Mouse (Mus musculus) limb, embryonic 13.5 days (tissue): ENCODE results near the gene Psmc3. TPM values are rescaled to one million over a fixed set of nuclear protein-coding genes. Genes with fewer than 3 reads are reported as not detected.
A peak's percentile ranks its signal among the peaks of the same experiment; 100 is the strongest.

Source experiments
- ATAC-seq: fragments of 200-750 bp; cut with Nextera tagmentation; 2 replicates; pipeline ENCODE4 v1.8.0; 2017; ENCODE audit warnings: low read depth, moderate number of reproducible peaks, moderate TSS enrichment; ENCODE audit not compliant: low FRiP score
- H3K27ac ChIP-seq: fragments of 300-500 bp; sonication (generic); 2 replicates; pipeline ENCODE4 v1.5.1; 2015; ENCODE audit warnings: inconsistent platforms, mild to moderate bottlenecking, moderate library complexity
- H3K27me3 ChIP-seq: fragments of 300-500 bp; sonication (generic); 2 replicates; pipeline ENCODE4 v1.6.1; 2015; ENCODE audit warnings: mild to moderate bottlenecking, inconsistent platforms
- H3K36me3 ChIP-seq: fragments of 300-500 bp; sonication (generic); 2 replicates; pipeline ENCODE4 v1.6.1; 2015; ENCODE audit warnings: inconsistent platforms, mild to moderate bottlenecking, moderate library complexity
- H3K4me1 ChIP-seq: fragments of 300-500 bp; sonication (generic); 2 replicates; pipeline ENCODE4 v1.6.1; 2015; ENCODE audit warnings: inconsistent platforms
- H3K4me2 ChIP-seq: fragments of 300-500 bp; sonication (generic); replicated peaks from 2 replicates; pipeline ENCODE4 v1.6.1; 2015; ENCODE audit warnings: inconsistent platforms, mild to moderate bottlenecking, moderate library complexity
- H3K4me3 ChIP-seq: fragments of 300-500 bp; sonication (generic); 2 replicates; pipeline ENCODE4 v1.5.1; 2015; ENCODE audit warnings: moderate library complexity, mild to moderate bottlenecking, inconsistent platforms
- H3K9ac ChIP-seq: fragments of 300-500 bp; sonication (generic); 2 replicates; pipeline ENCODE4 v1.6.1; 2015; ENCODE audit warnings: mild to moderate bottlenecking, inconsistent platforms
- H3K9me3 ChIP-seq: fragments of 300-500 bp; sonication (generic); 2 replicates; pipeline ENCODE4 v1.6.1; 2016; ENCODE audit warnings: inconsistent platforms
- WGBS: fragments of 180-500 bp; shearing (Covaris S2); methylation state at CpG from one replicate; pipeline ENCODE4 v1.1.7; 2015; 5-methylcytosine and 5-hydroxymethylcytosine counted together
- polyA plus RNA-seq: library from polyadenylated mRNA; unstranded; fragments of >200 nt; fragmentation: Nextera tagmentation; extraction: Ambion mirVana; gene quantifications from 2 replicates; pipeline ENCODE4 v1.2.1, GENCODE M21; 2015

The Psmc3 gene
- polyA plus RNA-seq, 1 experiment from 2014 or later, result 316 TPM

DNA sequence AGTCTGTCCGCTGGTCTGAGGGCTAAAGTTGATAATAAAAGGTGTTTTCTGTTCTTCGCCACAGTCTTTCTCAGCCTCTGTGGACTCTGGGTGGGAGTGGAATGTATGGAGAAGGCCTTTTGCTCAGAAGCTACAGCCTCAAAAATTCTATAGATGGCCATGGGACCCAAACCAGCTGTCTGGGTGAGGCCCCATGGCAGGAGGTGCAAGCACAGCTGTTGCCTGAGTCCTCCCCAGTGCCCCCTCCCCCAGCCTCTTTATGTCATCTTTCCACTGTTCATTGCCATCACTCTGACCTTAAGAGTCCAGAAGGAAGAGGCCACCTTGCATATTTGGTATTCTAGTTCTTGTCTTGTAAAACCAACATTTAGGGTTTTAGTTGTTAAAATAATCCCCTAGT lies 5.6 kb downstream of the Psmc3 start:
- no peak for ATAC-seq
- 93% methylated on average over 2 of the region's 2 CpGs for WGBS
- H3K4me1 ChIP-seq, result peaks cover 18% of the 10 kb centered on the region
- no peaks in the 10 kb centered on the region for H3K27me3 ChIP-seq
- H3K36me3 ChIP-seq, result peaks cover 93% of the 10 kb centered on the region
- no peak overlapping the region for H3K9ac ChIP-seq
- no peak overlapping the region for H3K4me2 ChIP-seq
- H3K9me3 ChIP-seq, result no peaks in the 10 kb centered on the region
- no peak overlapping the region for H3K4me3 ChIP-seq
- H3K27ac ChIP-seq, result no peak overlapping the region

DNA sequence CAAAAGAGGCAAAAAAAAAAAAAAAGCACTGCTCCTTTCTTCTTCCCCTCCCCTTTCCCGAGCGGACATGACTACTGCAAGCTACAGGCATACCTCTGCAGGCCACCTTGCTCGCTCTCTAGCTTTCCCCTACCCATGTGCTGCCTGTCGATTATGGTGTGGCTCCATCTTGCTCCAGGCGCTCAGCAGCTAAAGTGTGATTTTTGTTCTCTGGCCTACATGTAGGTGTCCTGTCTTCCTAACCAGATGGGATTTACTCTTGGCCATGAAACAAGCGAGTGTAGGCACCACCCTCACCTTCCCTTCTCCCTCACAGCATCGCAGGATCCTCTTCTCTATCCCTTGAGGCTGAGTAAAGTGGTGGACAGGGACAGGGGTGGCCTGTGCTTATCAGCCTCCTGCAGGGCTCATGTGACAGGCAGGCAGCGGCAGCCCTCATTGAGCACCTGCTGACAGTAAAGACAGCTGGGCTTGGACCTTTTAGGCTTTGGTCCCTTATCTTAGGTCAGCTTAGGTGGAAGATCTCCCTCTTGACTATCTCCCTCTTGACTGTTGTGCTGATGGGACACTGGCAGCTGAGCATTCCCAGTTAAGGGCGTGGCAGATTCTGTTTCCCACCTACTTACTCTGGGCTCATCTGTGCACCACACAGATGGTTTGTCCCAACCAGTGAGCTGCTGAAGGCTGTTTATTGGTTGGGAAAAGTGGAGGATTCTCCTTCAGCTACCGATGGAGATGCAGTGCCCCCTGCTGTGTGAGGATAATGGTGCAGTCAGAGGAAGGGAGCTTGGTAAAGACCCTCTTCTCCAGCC lies 6.9 kb downstream of the Psmc3 start:
- Histone ChIP-seq H3K9me3 (no peaks in the 10 kb centered on the region), H3K27ac (0 out of 2 replicates have a peak overlapping the region, but pooled peaks have one; percentile 33), H3K4me3 (no peak overlapping the region), H3K4me1 (peaks cover 7% of the 10 kb centered on the region; the same call in 1 of the 2 replicates), H3K36me3 (peaks cover 100% of the 10 kb centered on the region), H3K27me3 (no peaks in the 10 kb centered on the region), H3K9ac (no peak overlapping the region), H3K4me2 (no peak overlapping the region)
- WGBS, result 79% methylated on average over 10 of the region's 10 CpGs
- ATAC-seq, result peak; percentile 18; the same call in 1 of the 2 replicates

DNA sequence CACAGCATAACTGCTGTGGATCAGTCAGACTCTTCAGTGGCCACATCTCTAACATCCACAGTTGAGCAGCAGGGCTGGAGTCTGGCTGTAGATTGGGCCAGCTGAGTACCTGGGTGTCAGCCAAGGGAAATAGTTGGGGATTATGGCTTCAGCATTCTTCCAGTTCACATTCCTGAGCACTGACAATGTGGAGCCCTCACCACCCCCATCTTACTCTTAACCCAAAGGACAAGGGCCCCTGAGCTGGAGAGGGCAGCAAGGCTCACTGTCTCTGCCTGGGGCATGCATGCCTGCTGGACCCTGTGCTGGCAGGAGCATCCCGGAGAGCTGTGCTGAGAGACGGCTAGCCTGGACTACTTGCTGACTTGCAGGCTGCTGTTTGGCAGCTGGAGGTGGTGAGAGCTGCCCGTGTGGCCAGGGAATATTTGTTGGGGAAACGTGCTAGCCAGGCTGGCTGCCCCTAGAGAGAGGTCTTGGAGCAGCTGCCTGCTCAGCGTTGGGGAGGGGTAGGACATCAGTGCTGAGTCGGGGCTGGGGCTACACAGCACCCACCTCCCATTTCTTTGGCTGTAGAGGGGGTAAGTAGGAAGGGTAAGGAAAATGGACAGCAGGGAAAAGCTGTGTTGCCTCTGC lies 8.2 kb downstream of the Psmc3 start:
- Histone ChIP-seq H3K36me3 (peaks cover 99% of the 10 kb centered on the region), H3K4me2 (no peak overlapping the region), H3K9ac (no peak overlapping the region), H3K4me3 (no peak overlapping the region), H3K9me3 (no peaks in the 10 kb centered on the region), H3K27me3 (no peaks in the 10 kb centered on the region), H3K27ac (no peak overlapping the region; the same call in 1 of the 2 replicates), H3K4me1 (peaks cover 7% of the 10 kb centered on the region; the same call in 1 of the 2 replicates)
- ATAC-seq, result peak; percentile 54; the same call in 1 of the 2 replicates
- 72% methylated on average over 6 of the region's 6 CpGs for WGBS

DNA sequence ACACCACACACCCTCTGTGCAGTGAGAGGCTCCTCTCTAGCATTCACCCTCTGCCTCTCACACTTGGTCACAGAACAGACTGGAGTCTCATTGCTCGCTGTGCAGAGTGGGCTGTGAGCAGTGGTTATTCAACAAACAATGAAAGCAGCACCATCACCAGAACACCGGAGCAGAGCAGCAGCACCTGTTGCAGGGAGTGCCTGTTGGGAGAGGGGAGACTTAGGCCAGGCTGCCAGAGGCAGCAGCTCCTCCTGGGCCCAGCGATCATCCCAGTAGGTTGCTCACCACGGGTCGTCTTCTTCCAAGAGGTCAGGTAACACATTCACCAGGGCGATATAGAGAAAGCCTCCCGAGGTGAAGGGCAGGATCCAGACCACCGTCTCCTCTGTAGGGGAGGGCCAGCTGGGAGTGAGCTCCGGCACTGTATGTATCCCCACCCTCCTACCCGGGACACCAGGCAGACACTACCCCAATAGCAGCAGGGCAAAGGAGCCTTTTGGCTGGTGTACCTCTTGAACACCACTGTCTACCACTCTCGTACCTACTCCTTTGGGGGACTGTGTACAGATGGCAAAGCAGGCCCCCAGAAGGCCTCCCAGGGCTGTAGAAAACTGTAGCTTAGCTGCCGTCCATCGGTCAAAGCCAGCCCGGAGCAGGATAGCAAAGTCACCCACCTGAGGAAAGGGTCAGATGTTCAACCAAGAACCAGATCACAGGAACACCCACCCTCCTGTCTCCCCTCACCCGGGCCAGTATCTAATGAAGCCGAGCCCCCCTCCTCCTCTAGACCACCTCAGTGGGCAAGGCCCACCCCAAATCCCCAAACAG lies 9.2 kb downstream of the Psmc3 start:
- Histone ChIP-seq H3K4me3 (no peak overlapping the region), H3K4me2 (no peak overlapping the region), H3K27me3 (no peaks in the 10 kb centered on the region), H3K9me3 (no peaks in the 10 kb centered on the region), H3K4me1 (peaks cover 7% of the 10 kb centered on the region; the same call in 1 of the 2 replicates), H3K27ac (no peak overlapping the region), H3K9ac (no peak overlapping the region), H3K36me3 (peaks cover 94% of the 10 kb centered on the region)
- WGBS, result 88% methylated on average over 16 of the region's 16 CpGs
- ATAC-seq, result no peak

DNA sequence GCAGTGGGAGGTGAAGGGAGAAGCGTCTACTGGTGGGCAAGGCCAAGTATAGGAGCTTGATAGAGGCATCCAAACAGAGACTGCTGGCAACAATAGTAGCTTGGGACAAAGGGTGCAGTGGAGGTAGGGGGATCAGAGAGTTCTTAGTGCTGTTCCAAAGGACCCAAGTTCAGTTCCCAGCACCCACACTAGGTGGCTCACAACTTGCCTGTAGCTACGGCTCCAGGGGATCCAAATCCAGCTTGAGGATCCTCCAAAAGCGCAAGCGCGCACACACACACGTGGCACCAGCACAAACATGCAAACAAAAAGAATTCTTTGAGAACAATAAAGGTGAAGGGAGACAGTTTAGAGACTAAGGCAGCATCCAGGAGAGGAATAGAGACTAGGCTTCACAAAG lies 10.4 kb downstream of the Psmc3 start:
- 88% methylated on average over 6 of the region's 6 CpGs for WGBS
- Histone ChIP-seq H3K4me1 (peaks cover 19% of the 10 kb centered on the region), H3K27me3 (no peaks in the 10 kb centered on the region), H3K36me3 (peaks cover 85% of the 10 kb centered on the region), H3K4me2 (no peak overlapping the region), H3K4me3 (no peak overlapping the region), H3K27ac (no peak overlapping the region), H3K9me3 (no peaks in the 10 kb centered on the region), H3K9ac (no peak overlapping the region)
- no peak for ATAC-seq

DNA sequence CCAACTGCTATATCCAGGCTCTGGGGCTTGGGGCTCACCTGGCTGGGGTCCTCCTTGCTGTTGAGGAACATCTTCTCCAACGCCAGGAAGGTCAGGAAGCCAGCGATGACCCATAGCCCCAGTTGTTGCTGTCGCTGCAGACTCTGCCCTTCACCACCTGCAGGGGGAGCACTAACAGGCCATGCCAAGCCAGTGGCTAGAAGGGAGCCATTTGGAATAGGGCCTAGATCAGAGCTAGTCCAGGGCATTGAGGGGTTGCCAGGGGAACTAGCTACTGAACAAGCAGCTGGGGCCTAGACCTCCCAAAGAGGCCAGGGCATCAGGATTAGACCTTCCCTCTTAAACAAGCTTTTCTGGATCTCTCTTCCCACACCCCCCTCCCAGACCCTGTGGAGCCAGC lies 11.7 kb downstream of the Psmc3 start:
- Histone ChIP-seq H3K4me1 (peaks cover 21% of the 10 kb centered on the region), H3K27me3 (no peaks in the 10 kb centered on the region), H3K4me2 (no peak overlapping the region), H3K27ac (no peak overlapping the region), H3K9ac (no peak overlapping the region), H3K36me3 (peaks cover 72% of the 10 kb centered on the region), H3K4me3 (no peak overlapping the region), H3K9me3 (no peaks in the 10 kb centered on the region)
- ATAC-seq, result no peak
- WGBS, result 58% methylated on average over 3 of the region's 3 CpGs

DNA sequence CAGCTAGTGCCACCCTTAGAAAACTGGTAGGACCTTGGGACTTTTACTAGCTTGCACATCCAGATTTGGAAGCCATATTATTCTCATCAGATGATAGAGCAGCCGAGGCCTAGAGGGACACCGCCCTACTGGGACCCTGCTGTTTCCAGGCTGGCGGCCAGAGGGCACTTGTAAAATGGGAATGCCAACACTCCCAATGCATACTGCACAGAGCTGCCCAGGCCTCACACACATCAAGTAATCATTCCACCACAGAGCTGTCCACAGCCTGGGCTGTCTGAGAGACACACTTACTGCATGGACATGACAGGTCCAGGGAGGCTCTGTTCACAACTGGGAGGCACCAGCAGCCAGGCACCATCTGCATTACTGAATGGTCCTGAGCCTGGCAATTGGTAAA lies 12.6 kb downstream of the Psmc3 start:
- no peak for ATAC-seq
- Histone ChIP-seq H3K27me3 (no peaks in the 10 kb centered on the region), H3K27ac (no peak overlapping the region), H3K4me1 (peaks cover 26% of the 10 kb centered on the region), H3K4me3 (no peak overlapping the region), H3K9me3 (no peaks in the 10 kb centered on the region), H3K9ac (no peak overlapping the region), H3K36me3 (peaks cover 63% of the 10 kb centered on the region), H3K4me2 (no peak overlapping the region)
- 74% methylated on average over 3 of the region's 3 CpGs for WGBS

DNA sequence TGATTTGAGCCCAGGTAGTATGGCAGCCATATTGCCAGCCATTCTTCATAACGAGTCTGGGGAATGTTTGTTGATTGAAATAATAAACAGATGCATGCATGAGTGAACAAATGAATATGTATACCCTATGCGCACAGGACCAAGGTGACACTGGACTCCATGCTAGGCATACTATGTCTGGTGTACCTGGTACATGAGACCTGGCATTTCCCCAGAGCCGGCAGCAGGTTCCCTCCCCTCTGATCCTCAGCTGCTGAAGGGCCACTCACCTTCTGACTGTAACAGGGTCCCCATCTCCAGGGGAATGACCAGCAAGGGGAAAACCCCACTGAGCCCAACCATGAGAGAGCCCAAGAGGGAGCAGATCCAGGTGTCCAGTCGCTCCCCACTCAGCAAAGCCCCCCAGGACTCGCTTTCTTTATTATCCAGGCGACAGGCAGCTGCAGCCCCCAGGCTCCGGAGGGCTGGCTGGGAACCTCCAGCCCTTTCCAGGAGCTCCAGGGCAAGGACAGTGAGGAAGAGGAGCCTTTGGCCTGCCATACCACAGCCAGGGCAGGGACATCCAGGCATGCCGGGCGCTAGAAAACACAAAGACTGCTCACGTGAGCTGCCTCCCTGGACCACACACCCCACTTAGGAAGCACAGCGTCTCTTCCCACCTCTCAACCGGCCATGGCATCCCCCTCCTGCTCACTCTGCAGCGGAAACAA lies 14.5 kb downstream of the Psmc3 start:
- H3K4me1 ChIP-seq, result peaks cover 20% of the 10 kb centered on the region
- H3K36me3 ChIP-seq, result peaks cover 44% of the 10 kb centered on the region
- H3K4me2 ChIP-seq, result peak overlapping the region; percentile 79
- no peaks in the 10 kb centered on the region for H3K9me3 ChIP-seq
- H3K4me3 ChIP-seq, result peak overlapping the region; percentile 65
- H3K27ac ChIP-seq, result no peak overlapping the region
- no peak for ATAC-seq
- 58% methylated on average over 13 of the region's 13 CpGs for WGBS
- no peaks in the 10 kb centered on the region for H3K27me3 ChIP-seq
- H3K9ac ChIP-seq, result peak overlapping the region; percentile 73

DNA sequence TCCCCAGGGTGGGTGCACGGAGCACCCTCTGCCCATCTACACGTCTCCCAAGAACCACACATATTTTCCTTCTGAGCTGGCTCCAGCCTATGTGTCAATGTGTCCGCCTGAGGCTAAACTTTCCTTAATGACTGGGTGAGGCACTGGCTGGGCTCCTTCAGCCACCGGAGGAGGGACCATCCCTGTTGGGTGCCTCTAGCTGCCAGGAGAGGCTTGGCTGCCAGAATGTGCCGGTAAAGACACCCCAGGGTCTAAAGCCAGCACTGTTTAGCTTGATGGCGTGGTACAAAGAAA lies 15.0 kb downstream of the Psmc3 start:
- WGBS, result 46% methylated on average over 6 of the region's 6 CpGs
- Histone ChIP-seq H3K9ac (peak overlapping the region; percentile 73), H3K4me2 (peak overlapping the region; percentile 79), H3K9me3 (no peaks in the 10 kb centered on the region), H3K4me1 (peaks cover 20% of the 10 kb centered on the region), H3K36me3 (peaks cover 39% of the 10 kb centered on the region), H3K27me3 (no peaks in the 10 kb centered on the region), H3K4me3 (peak overlapping the region; percentile 65), H3K27ac (no peak overlapping the region; the same call in 1 of the 2 replicates)
- no peak for ATAC-seq

DNA sequence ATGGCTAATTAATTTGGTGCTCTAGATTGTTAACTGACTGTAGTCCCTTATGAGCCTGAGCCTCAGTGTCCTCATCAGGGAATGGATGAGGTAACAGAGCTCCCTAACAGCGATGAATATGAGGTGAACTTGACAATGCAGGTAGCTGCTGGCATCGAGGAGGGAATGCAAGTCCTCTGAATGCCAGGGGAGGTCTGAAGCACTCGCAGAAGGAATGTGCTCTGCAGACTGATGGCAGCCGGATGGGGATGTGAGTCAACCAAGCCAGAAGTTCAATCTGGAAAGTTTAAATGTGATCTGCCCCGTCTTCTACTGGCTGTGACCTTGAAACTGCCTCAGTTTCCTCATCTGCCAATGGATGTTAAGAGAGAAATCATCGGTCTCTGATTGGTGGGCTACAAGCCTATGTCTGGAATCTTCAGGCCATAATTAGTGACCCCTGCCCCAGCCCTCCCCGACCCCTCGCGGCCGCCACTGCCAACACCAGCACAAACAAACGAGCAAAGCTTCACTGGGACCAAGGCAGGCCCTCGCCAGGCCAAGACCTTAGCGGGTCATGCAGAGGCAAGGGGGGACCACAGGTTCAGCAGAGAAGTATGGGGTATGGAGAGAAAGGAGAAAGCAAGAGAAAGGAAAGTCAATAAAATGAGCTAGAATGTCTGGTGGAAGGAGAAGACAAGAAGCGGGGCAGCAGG lies 15.6 kb downstream of the Psmc3 start:
- Histone ChIP-seq H3K27me3 (no peaks in the 10 kb centered on the region), H3K27ac (peak overlapping the region; percentile 73), H3K36me3 (peaks cover 33% of the 10 kb centered on the region), H3K4me1 (peaks cover 20% of the 10 kb centered on the region), H3K4me2 (peak overlapping the region; percentile 79), H3K9ac (peak overlapping the region; percentile 73), H3K4me3 (peak overlapping the region; percentile 65), H3K9me3 (no peaks in the 10 kb centered on the region)
- ATAC-seq, result peak; percentile 4
- 8% methylated on average over 14 of the region's 14 CpGs for WGBS

DNA sequence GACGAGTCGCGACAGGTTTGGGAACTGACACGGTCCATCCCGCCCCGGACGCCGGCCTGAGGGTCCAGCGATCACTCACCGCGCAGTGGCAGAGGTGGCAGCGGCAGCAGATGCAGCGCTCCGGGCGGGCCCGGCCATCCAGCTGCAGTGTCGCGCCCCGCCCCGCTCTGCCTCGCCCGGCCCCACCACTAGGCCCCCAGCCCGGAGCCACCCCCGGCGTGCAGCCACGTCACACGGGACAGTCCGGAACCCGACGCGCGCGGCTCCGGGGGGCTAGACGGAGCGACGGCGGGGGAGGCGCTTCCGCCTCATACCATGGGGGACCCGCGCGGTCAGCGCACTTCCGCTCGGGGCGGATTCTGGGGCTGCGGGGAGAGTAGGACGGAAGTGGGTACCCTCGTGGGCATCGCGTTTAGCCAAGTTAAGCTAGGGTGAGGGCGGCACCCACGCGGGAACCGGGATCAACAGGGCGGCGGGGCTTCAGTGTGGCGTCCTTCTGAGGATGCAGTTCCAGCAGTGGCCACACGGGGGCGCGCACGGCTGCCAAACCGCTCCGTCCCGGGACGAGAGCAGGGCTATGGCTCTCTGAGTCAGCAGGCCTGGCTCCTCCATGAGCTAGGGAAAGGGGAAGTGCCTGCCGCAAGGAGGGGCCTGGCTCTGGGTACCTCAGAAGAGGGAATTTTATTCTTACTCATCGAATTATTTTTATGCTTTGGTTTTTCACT lies 16.4 kb downstream of the Psmc3 start, which contains the start of gene Slc39a13:
Gene Slc39a13 (minus strand): TSS at position 342 of the 725 bp plus-strand sequence.
- H3K36me3 ChIP-seq, result peaks cover 25% of the 10 kb centered on the region
- under 1% methylated on average over 60 of the region's 69 CpGs for whole genome bisulfite sequencing
- H3K4me1 ChIP-seq, result peaks cover 20% of the 10 kb centered on the region
- peak within 1 kb of the TSS; percentile 73 for H3K9ac ChIP-seq
- peak within 1 kb of the TSS; percentile 73 for H3K27ac ChIP-seq
- peak; percentile 96 for ATAC-seq
- H3K4me3 ChIP-seq, result peak within 1 kb of the TSS; percentile 65
- H3K9me3 ChIP-seq, result no peaks in the 10 kb centered on the region
- H3K4me2 ChIP-seq, result peak within 1 kb of the TSS; percentile 79
- H3K27me3 ChIP-seq, result no peaks in the 10 kb centered on the region
